Mouse (Mus musculus): ENCODE data around the gene Tubd1. TPM values are rescaled to one million over a fixed set of nuclear protein-coding genes. Genes with fewer than 3 reads are reported as not detected.

The Tubd1 gene
- polyA plus RNA-seq, 1 experiment from 2014 or later = 6.1 TPM

- H3K9ac ChIP-seq (replicated peaks; ENCODE audit: low read length) = no peak overlapping the region
- H3K27ac ChIP-seq (replicated peaks; ENCODE audit: low read depth, low read length) = no peak overlapping the region
- no peak for ATAC-seq (ENCODE audit: low FRiP score, low TSS enrichment)
- H3K4me3 ChIP-seq (replicated peaks; ENCODE audit: low read depth, low read length) = no peak overlapping the region
- no peak overlapping the region for H3K4me2 ChIP-seq (ENCODE audit: low read length)
- no peaks in the 10 kb centered on the region for H3K9me3 ChIP-seq (ENCODE audit: control insufficient read depth, low read length)
- no peaks in the 10 kb centered on the region for H3K27me3 ChIP-seq (ENCODE audit: control insufficient read depth, insufficient read depth, low read length)
- no peak for DNase-seq
- H3K36me3 ChIP-seq (ENCODE audit: control insufficient read depth, insufficient read depth, low read length) = no peaks in the 10 kb centered on the region
- peaks cover 17% of the 10 kb centered on the region; the same call in 1 of the 2 replicates for H3K4me1 ChIP-seq (ENCODE audit: control insufficient read depth, insufficient read depth, low read length)
- WGBS = 87% methylated on average over 4 of the region's 4 CpGs
These were observed 46.6 kb downstream of the Tubd1 start for GRCm38 (mm10) chr11:86591301-86591845.

- no peak for ATAC-seq (ENCODE audit: low FRiP score, low TSS enrichment)
- Histone ChIP-seq H3K4me3 (replicated peaks; ENCODE audit: low read depth, low read length) (no peak overlapping the region), H3K4me2 (ENCODE audit: low read length) (no peak overlapping the region), H3K4me1 (ENCODE audit: control insufficient read depth, insufficient read depth, low read length) (peaks cover 14% of the 10 kb centered on the region; the same call in 1 of the 2 replicates), H3K9ac (replicated peaks; ENCODE audit: low read length) (no peak overlapping the region), H3K27me3 (ENCODE audit: control insufficient read depth, insufficient read depth, low read length) (no peaks in the 10 kb centered on the region), H3K36me3 (ENCODE audit: control insufficient read depth, insufficient read depth, low read length) (no peaks in the 10 kb centered on the region), H3K9me3 (ENCODE audit: control insufficient read depth, low read length) (no peaks in the 10 kb centered on the region), H3K27ac (replicated peaks; ENCODE audit: low read depth, low read length) (no peak overlapping the region)
- no peak for DNase-seq
- 85% methylated on average over 2 of the region's 2 CpGs for WGBS
These were observed 47.3 kb downstream of the Tubd1 start for GRCm38 (mm10) chr11:86591931-86592616.

DNA sequence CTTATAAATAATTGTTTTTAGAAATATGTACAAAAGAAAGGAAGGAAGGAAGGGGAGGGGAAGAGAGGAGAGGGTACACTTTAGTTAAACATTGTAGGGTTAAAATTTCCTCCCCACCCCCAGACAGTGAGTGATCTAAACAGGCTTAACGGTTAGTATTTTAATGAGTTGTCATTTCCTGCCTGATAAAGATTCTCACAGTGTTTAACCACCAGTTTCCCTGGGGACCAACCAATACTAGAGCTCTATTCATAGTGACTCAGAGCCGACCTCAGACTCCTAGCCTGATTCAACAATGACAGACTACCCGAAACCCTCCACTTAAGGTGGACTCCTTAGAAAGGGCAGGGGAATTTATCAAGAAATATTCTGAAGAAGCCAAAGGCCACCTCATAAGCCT, 48.2 kb downstream of the Tubd1 start:
- H3K36me3 ChIP-seq (ENCODE audit: control insufficient read depth, insufficient read depth, low read length) = no peaks in the 10 kb centered on the region
- ATAC-seq (ENCODE audit: low FRiP score, low TSS enrichment) = no peak
- no peak overlapping the region for H3K27ac ChIP-seq (replicated peaks; ENCODE audit: low read depth, low read length)
- H3K4me2 ChIP-seq (ENCODE audit: low read length) = no peak overlapping the region
- H3K9me3 ChIP-seq (ENCODE audit: control insufficient read depth, low read length) = no peaks in the 10 kb centered on the region
- 25% methylated on average over 3 of the region's 3 CpGs for WGBS
- H3K4me3 ChIP-seq (replicated peaks; ENCODE audit: low read depth, low read length) = no peak overlapping the region
- no peaks in the 10 kb centered on the region for H3K27me3 ChIP-seq (ENCODE audit: control insufficient read depth, insufficient read depth, low read length)
- no peak overlapping the region for H3K9ac ChIP-seq (replicated peaks; ENCODE audit: low read length)
- peak; percentile 59 for DNase-seq
- H3K4me1 ChIP-seq (ENCODE audit: control insufficient read depth, insufficient read depth, low read length) = peaks cover 11% of the 10 kb centered on the region; the same call in 1 of the 2 replicates

- peaks cover 11% of the 10 kb centered on the region; the same call in 1 of the 2 replicates for H3K4me1 ChIP-seq (ENCODE audit: control insufficient read depth, insufficient read depth, low read length)
- H3K9me3 ChIP-seq (ENCODE audit: control insufficient read depth, low read length) = no peaks in the 10 kb centered on the region
- 53% methylated on average over 5 of the region's 5 CpGs for WGBS
- no peak overlapping the region for H3K27ac ChIP-seq (replicated peaks; ENCODE audit: low read depth, low read length)
- H3K27me3 ChIP-seq (ENCODE audit: control insufficient read depth, insufficient read depth, low read length) = no peaks in the 10 kb centered on the region
- no peak overlapping the region for H3K9ac ChIP-seq (replicated peaks; ENCODE audit: low read length)
- no peak overlapping the region for H3K4me3 ChIP-seq (replicated peaks; ENCODE audit: low read depth, low read length)
- DNase-seq (no peak), ATAC-seq (ENCODE audit: low FRiP score, low TSS enrichment) (no peak)
- H3K4me2 ChIP-seq (ENCODE audit: low read length) = no peak overlapping the region
- H3K36me3 ChIP-seq (ENCODE audit: control insufficient read depth, insufficient read depth, low read length) = no peaks in the 10 kb centered on the region
These were observed 48.7 kb downstream of the Tubd1 start for GRCm38 (mm10) chr11:86593443-86593842.

DNA sequence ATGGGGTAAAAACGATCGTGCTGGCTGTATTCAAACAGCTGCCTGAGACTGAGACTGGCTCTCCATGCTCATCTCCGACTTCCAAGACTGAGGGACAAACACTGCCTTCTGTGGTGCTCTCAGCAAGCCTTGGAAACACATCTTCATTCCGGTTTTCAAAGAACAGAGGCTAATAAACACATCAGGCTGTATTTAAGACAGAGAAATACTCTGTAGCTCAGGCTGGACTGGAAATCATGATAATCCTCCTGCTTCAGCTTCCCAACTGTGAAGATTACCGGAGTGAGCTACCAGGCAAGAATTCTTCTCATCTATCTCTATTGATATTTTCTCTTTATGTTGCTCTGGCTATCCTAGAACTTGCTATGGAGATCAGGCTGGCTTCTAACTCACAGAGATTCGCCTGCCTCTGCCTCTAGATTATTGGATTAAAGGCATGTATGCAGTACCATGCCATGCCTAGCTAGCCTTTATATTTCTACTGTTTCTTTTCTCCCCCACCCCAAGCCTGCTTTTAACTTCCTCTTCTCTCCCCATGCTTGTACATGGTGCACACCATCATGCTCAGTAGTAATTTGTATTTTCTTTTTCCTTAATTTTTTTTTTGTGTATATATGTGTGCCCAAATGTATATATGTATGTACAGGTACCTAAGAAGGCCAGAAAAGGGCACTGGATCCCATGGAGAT, 49.5 kb downstream of the Tubd1 start:
- ATAC-seq (ENCODE audit: low FRiP score, low TSS enrichment) (no peak), DNase-seq (no peak)
- WGBS = 75% methylated on average over 6 of the region's 6 CpGs
- Histone ChIP-seq H3K9ac (replicated peaks; ENCODE audit: low read length) (no peak overlapping the region), H3K4me2 (ENCODE audit: low read length) (no peak overlapping the region), H3K9me3 (ENCODE audit: control insufficient read depth, low read length) (no peaks in the 10 kb centered on the region), H3K27ac (replicated peaks; ENCODE audit: low read depth, low read length) (no peak overlapping the region; the same call in 1 of the 2 replicates), H3K4me1 (ENCODE audit: control insufficient read depth, insufficient read depth, low read length) (peaks cover 11% of the 10 kb centered on the region; the same call in 1 of the 2 replicates), H3K27me3 (ENCODE audit: control insufficient read depth, insufficient read depth, low read length) (no peaks in the 10 kb centered on the region), H3K4me3 (replicated peaks; ENCODE audit: low read depth, low read length) (no peak overlapping the region), H3K36me3 (ENCODE audit: control insufficient read depth, insufficient read depth, low read length) (no peaks in the 10 kb centered on the region)

GRCm38 (mm10) chr11:86595366-86595765, 50.6 kb downstream of the Tubd1 start:
- no peak overlapping the region for H3K4me2 ChIP-seq (ENCODE audit: low read length)
- DNase-seq = no peak
- peaks cover 11% of the 10 kb centered on the region; the same call in 1 of the 2 replicates for H3K4me1 ChIP-seq (ENCODE audit: control insufficient read depth, insufficient read depth, low read length)
- no peaks in the 10 kb centered on the region for H3K9me3 ChIP-seq (ENCODE audit: control insufficient read depth, low read length)
- 0 out of 2 replicates have a peak, but pooled peaks cover 4% of the 10 kb centered on the region for H3K36me3 ChIP-seq (ENCODE audit: control insufficient read depth, insufficient read depth, low read length)
- H3K9ac ChIP-seq (replicated peaks; ENCODE audit: low read length) = no peak overlapping the region
- 91% methylated on average over 6 of the region's 6 CpGs for WGBS
- H3K27me3 ChIP-seq (ENCODE audit: control insufficient read depth, insufficient read depth, low read length) = no peaks in the 10 kb centered on the region
- no peak overlapping the region for H3K27ac ChIP-seq (replicated peaks; ENCODE audit: low read depth, low read length)
- no peak for ATAC-seq (ENCODE audit: low FRiP score, low TSS enrichment)
- no peak overlapping the region for H3K4me3 ChIP-seq (replicated peaks; ENCODE audit: low read depth, low read length)

DNA sequence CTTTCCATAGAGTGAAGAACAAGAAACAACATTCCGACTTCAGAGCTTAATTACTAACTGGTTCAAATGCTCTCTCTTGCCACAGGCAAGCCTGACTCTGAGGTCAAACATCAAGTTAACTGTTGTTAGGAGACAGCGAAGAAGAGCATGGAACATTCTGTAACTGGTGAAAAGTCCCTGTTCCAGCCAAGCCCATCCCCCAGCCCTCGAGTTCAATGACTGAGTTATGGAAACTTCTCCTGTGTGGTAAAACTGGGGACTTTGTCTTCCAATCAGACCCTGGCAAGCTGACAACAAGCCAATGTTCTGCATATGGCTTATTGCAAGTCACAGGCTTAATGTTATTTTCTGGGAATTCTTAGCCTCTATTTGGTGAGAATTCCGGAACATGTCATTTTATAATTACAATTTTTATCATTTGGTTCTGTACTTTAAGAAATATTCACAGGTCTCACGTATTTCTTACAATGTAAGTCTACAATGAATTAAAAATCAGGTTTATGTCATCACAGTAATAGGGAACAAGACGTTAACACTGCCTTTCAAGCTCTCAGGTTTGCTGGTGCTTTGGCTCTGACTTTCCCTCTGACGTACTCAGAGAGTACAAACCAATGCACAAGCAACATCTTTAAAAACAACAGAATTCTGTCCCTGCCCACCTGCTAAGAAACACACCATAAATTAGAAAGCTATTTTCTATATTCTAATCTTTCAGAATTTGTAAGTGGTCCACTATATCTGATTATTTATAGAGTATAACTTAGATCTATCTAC, 51.6 kb downstream of the Tubd1 start:
- H3K9me3 ChIP-seq (ENCODE audit: control insufficient read depth, low read length) = no peaks in the 10 kb centered on the region
- 0 out of 2 replicates have a peak, but pooled peaks cover 4% of the 10 kb centered on the region for H3K36me3 ChIP-seq (ENCODE audit: control insufficient read depth, insufficient read depth, low read length)
- H3K4me1 ChIP-seq (ENCODE audit: control insufficient read depth, insufficient read depth, low read length) = peaks cover 11% of the 10 kb centered on the region; the same call in 1 of the 2 replicates
- DNase-seq (no peak), ATAC-seq (ENCODE audit: low FRiP score, low TSS enrichment) (no peak)
- H3K27me3 ChIP-seq (ENCODE audit: control insufficient read depth, insufficient read depth, low read length) = no peaks in the 10 kb centered on the region
- no peak overlapping the region for H3K4me2 ChIP-seq (ENCODE audit: low read length)
- 89% methylated on average over 7 of the region's 7 CpGs for WGBS
- H3K4me3 ChIP-seq (replicated peaks; ENCODE audit: low read depth, low read length) = no peak overlapping the region
- H3K27ac ChIP-seq (replicated peaks; ENCODE audit: low read depth, low read length) = no peak overlapping the region
- no peak overlapping the region for H3K9ac ChIP-seq (replicated peaks; ENCODE audit: low read length)

GRCm38 (mm10) chr11:86596976-86597375, 52.2 kb downstream of the Tubd1 start:
- Histone ChIP-seq H3K9ac (replicated peaks; ENCODE audit: low read length) (no peak overlapping the region), H3K4me1 (ENCODE audit: control insufficient read depth, insufficient read depth, low read length) (peaks cover 11% of the 10 kb centered on the region; the same call in 1 of the 2 replicates), H3K36me3 (ENCODE audit: control insufficient read depth, insufficient read depth, low read length) (0 out of 2 replicates have a peak, but pooled peaks cover 4% of the 10 kb centered on the region), H3K4me2 (ENCODE audit: low read length) (no peak overlapping the region), H3K27ac (replicated peaks; ENCODE audit: low read depth, low read length) (no peak overlapping the region), H3K9me3 (ENCODE audit: control insufficient read depth, low read length) (no peaks in the 10 kb centered on the region), H3K27me3 (ENCODE audit: control insufficient read depth, insufficient read depth, low read length) (no peaks in the 10 kb centered on the region), H3K4me3 (replicated peaks; ENCODE audit: low read depth, low read length) (no peak overlapping the region)
- DNase-seq (no peak), ATAC-seq (ENCODE audit: low FRiP score, low TSS enrichment) (no peak)
- 96% methylated on average over 3 of the region's 3 CpGs for WGBS

All from midbrain, embryonic 14.5 days (tissue).